Mouse (Mus musculus) lung, postnatal 0 days (tissue): Measurements from ENCODE around the gene Dcaf6.

Experiments
- CTCF ChIP-seq: IDR thresholded peaks from 2 replicates; pipeline ENCODE4 v1.5.1; 2016; ENCODE audit warnings: antibody characterized with exemption, mild to moderate bottlenecking
- EP300 ChIP-seq: IDR thresholded peaks from 2 replicates; pipeline ENCODE4 v1.6.1; 2016; ENCODE audit warnings: antibody characterized with exemption, mild to moderate bottlenecking, control low read depth

- TF ChIP-seq CTCF (peak; percentile 28; the same call in 1 of the 2 replicates), EP300 (no peak)
These were observed 95.2 kb downstream of the Dcaf6 start for GRCm38 (mm10) chr1:165365057-165365456.
